Mouse (Mus musculus) heart, embryonic 12.5 days (tissue): ENCODE measurements around the gene Dctn1. TPM values are rescaled to one million over a fixed set of nuclear protein-coding genes. Genes with fewer than 3 reads are reported as not detected.
A peak's percentile ranks its signal among the peaks of the same experiment; 100 is the strongest.

ENCODE experiments used
- ATAC-seq: fragments of 200-750 bp; cut with Nextera tagmentation; 2 replicates; pipeline ENCODE4 v1.8.0; 2017; ENCODE audit warnings: moderate TSS enrichment, moderate library complexity; ENCODE audit not compliant: insufficient number of reproducible peaks, low FRiP score
- H3K27ac ChIP-seq: fragments of 300-500 bp; sonication (generic); 2 replicates; pipeline ENCODE4 v1.5.1; 2016; ENCODE audit warnings: mild to moderate bottlenecking, moderate library complexity; ENCODE audit not compliant: poor library complexity, severe bottlenecking
- H3K27me3 ChIP-seq: fragments of 300-500 bp; sonication (generic); replicated peaks from 2 replicates; pipeline ENCODE4 v1.6.1; 2016; ENCODE audit warnings: mild to moderate bottlenecking, moderate library complexity
- H3K36me3 ChIP-seq: fragments of 300-500 bp; sonication (generic); 2 replicates; pipeline ENCODE4 v1.6.1; 2016; ENCODE audit warnings: mild to moderate bottlenecking, moderate library complexity
- H3K4me1 ChIP-seq: fragments of 300-500 bp; sonication (generic); replicated peaks from 2 replicates; pipeline ENCODE4 v1.6.1; 2016; ENCODE audit warnings: mild to moderate bottlenecking
- H3K4me2 ChIP-seq: fragments of 300-500 bp; sonication (generic); 2 replicates; pipeline ENCODE4 v1.6.1; 2016; ENCODE audit warnings: mild to moderate bottlenecking, moderate library complexity
- H3K4me3 ChIP-seq: fragments of 300-500 bp; sonication (generic); 2 replicates; pipeline ENCODE4 v1.5.1; 2016; ENCODE audit warnings: mild to moderate bottlenecking
- H3K9ac ChIP-seq: fragments of 300-500 bp; sonication (generic); 2 replicates; pipeline ENCODE4 v1.6.1; 2016; ENCODE audit warnings: mild to moderate bottlenecking, moderate library complexity
- H3K9me3 ChIP-seq: fragments of 300-500 bp; sonication (generic); replicated peaks from 2 replicates; pipeline ENCODE4 v1.6.1; 2016; ENCODE audit warnings: mild to moderate bottlenecking, moderate library complexity
- WGBS: fragments of 180-500 bp; shearing (Covaris S2); methylation state at CpG from one replicate; pipeline ENCODE4 v1.1.7; 2016; 5-methylcytosine and 5-hydroxymethylcytosine counted together
- polyA plus RNA-seq: library from polyadenylated mRNA; unstranded; fragments of >200 nt; fragmentation: Nextera tagmentation; extraction: Ambion mirVana; gene quantifications from 2 replicates; pipeline ENCODE4 v1.2.1, GENCODE M21; 2016

The Dctn1 gene
- polyA plus RNA-seq, 1 experiment from 2014 or later: 86.9 TPM

- H3K27ac ChIP-seq: no peak overlapping the region
- no peaks in the 10 kb centered on the region for H3K27me3 ChIP-seq
- no peak overlapping the region for H3K4me3 ChIP-seq
- H3K9me3 ChIP-seq: no peaks in the 10 kb centered on the region
- no peak for ATAC-seq
- H3K36me3 ChIP-seq: no peaks in the 10 kb centered on the region
- no peak overlapping the region for H3K9ac ChIP-seq
- no peak overlapping the region for H3K4me2 ChIP-seq
- H3K4me1 ChIP-seq: peaks cover 27% of the 10 kb centered on the region
- WGBS: 77% methylated on average over 5 of the region's 5 CpGs
Measured at GRCm38 (mm10) chr6:83171063-83171462, 5.3 kb downstream of the Dctn1 start.

- no peak for ATAC-seq
- WGBS: 63% methylated on average over 9 of the region's 9 CpGs
- peaks cover 2% of the 10 kb centered on the region; the same call in 1 of the 2 replicates for H3K36me3 ChIP-seq
- no peaks in the 10 kb centered on the region for H3K9me3 ChIP-seq
- H3K4me1 ChIP-seq: peaks cover 21% of the 10 kb centered on the region
- H3K4me3 ChIP-seq: no peak overlapping the region
- H3K9ac ChIP-seq: no peak overlapping the region
- H3K4me2 ChIP-seq: no peak overlapping the region
- H3K27ac ChIP-seq: no peak overlapping the region
- H3K27me3 ChIP-seq: no peaks in the 10 kb centered on the region
Measured at GRCm38 (mm10) chr6:83172240-83172920, 6.7 kb downstream of the Dctn1 start.

- H3K9ac ChIP-seq: no peak overlapping the region
- H3K4me3 ChIP-seq: no peak overlapping the region
- H3K27me3 ChIP-seq: no peaks in the 10 kb centered on the region
- 87% methylated on average over 8 of the region's 8 CpGs for WGBS
- H3K9me3 ChIP-seq: no peaks in the 10 kb centered on the region
- no peak overlapping the region for H3K4me2 ChIP-seq
- no peak for ATAC-seq
- H3K27ac ChIP-seq: no peak overlapping the region
- H3K36me3 ChIP-seq: peaks cover 5% of the 10 kb centered on the region; the same call in 1 of the 2 replicates
- peaks cover 30% of the 10 kb centered on the region for H3K4me1 ChIP-seq
Measured at GRCm38 (mm10) chr6:83175996-83176395, 10.3 kb downstream of the Dctn1 start.

- Histone ChIP-seq H3K27ac (no peak overlapping the region), H3K36me3 (peaks cover 31% of the 10 kb centered on the region), H3K9me3 (no peaks in the 10 kb centered on the region), H3K4me1 (peaks cover 21% of the 10 kb centered on the region), H3K27me3 (no peaks in the 10 kb centered on the region), H3K9ac (peak overlapping the region; percentile 52), H3K4me3 (peak overlapping the region; percentile 37), H3K4me2 (peak overlapping the region; percentile 73)
- WGBS: 21% methylated on average over 12 of the region's 12 CpGs
- peak; percentile 54 for ATAC-seq
Measured at GRCm38 (mm10) chr6:83179390-83180117, 13.8 kb downstream of the Dctn1 start.

- 77% methylated on average over 6 of the region's 6 CpGs for WGBS
Measured at GRCm38 (mm10) chr6:83180605-83181004, 14.9 kb downstream of the Dctn1 start.

GRCm38 (mm10) chr6:83184858-83185435 lies 19.2 kb downstream of the Dctn1 start:
- H3K27me3 ChIP-seq: no peaks in the 10 kb centered on the region
- H3K4me3 ChIP-seq: no peak overlapping the region
- WGBS: 97% methylated on average over 3 of the region's 3 CpGs
- no peak overlapping the region for H3K4me2 ChIP-seq
- no peak for ATAC-seq
- H3K9me3 ChIP-seq: no peaks in the 10 kb centered on the region
- peaks cover 54% of the 10 kb centered on the region for H3K36me3 ChIP-seq
- peaks cover 27% of the 10 kb centered on the region for H3K4me1 ChIP-seq
- H3K27ac ChIP-seq: no peak overlapping the region
- H3K9ac ChIP-seq: no peak overlapping the region

More at GRCm38 (mm10) chr6:83180605-83181004, 14.9 kb downstream of the Dctn1 start:
- Histone ChIP-seq H3K9ac (no peak overlapping the region), H3K4me1 (peaks cover 28% of the 10 kb centered on the region), H3K4me3 (no peak overlapping the region), H3K4me2 (no peak overlapping the region), H3K36me3 (peaks cover 36% of the 10 kb centered on the region), H3K27ac (no peak overlapping the region), H3K27me3 (no peaks in the 10 kb centered on the region), H3K9me3 (no peaks in the 10 kb centered on the region)
- ATAC-seq: no peak

GRCm38 (mm10) chr6:83185895-83186861 lies 20.5 kb downstream of the Dctn1 start:
- Histone ChIP-seq H3K36me3 (peaks cover 67% of the 10 kb centered on the region), H3K27me3 (no peaks in the 10 kb centered on the region), H3K9ac (peak overlapping the region; percentile 51), H3K4me3 (peak overlapping the region; percentile 20), H3K9me3 (no peaks in the 10 kb centered on the region), H3K27ac (no peak overlapping the region), H3K4me2 (peak overlapping the region; percentile 62), H3K4me1 (peaks cover 22% of the 10 kb centered on the region)
- peak; percentile 78 for ATAC-seq
- WGBS: 13% methylated on average over 25 of the region's 25 CpGs

- peaks cover 22% of the 10 kb centered on the region for H3K4me1 ChIP-seq
- peaks cover 74% of the 10 kb centered on the region for H3K36me3 ChIP-seq
- no peak for ATAC-seq
- 78% methylated on average over 2 of the region's 2 CpGs for WGBS
- H3K9ac ChIP-seq: no peak overlapping the region
- no peak overlapping the region for H3K27ac ChIP-seq
- no peak overlapping the region for H3K4me3 ChIP-seq
- H3K9me3 ChIP-seq: no peaks in the 10 kb centered on the region
- H3K27me3 ChIP-seq: no peaks in the 10 kb centered on the region
- no peak overlapping the region for H3K4me2 ChIP-seq
Measured at GRCm38 (mm10) chr6:83186946-83187345, 21.2 kb downstream of the Dctn1 start.

- H3K4me2 ChIP-seq: no peak overlapping the region
- H3K4me1 ChIP-seq: peaks cover 19% of the 10 kb centered on the region
- H3K9ac ChIP-seq: no peak overlapping the region
- H3K36me3 ChIP-seq: peaks cover 100% of the 10 kb centered on the region
- 87% methylated on average over 7 of the region's 7 CpGs for WGBS
- H3K9me3 ChIP-seq: no peaks in the 10 kb centered on the region
- no peak overlapping the region for H3K4me3 ChIP-seq
- ATAC-seq: no peak
- H3K27ac ChIP-seq: no peak overlapping the region
- no peaks in the 10 kb centered on the region for H3K27me3 ChIP-seq
Measured at GRCm38 (mm10) chr6:83193571-83193970, 27.9 kb downstream of the Dctn1 start.

GRCm38 (mm10) chr6:83197345-83198004 lies 31.8 kb downstream of the Dctn1 start:
- Histone ChIP-seq H3K27ac (peak overlapping the region; percentile 1), H3K4me2 (no peak overlapping the region), H3K4me3 (no peak overlapping the region), H3K4me1 (peaks cover 18% of the 10 kb centered on the region), H3K27me3 (no peaks in the 10 kb centered on the region), H3K9me3 (no peaks in the 10 kb centered on the region), H3K36me3 (peaks cover 90% of the 10 kb centered on the region), H3K9ac (no peak overlapping the region)
- peak; percentile 34; the same call in 1 of the 2 replicates for ATAC-seq
- WGBS: 37% methylated on average over 15 of the region's 15 CpGs
